Comparison of ENCODE assay signal across 8 mouse cellular contexts in genomic region chr19:48206861-48207730, GRCm38 (mm10). TPM values are rescaled to one million over a fixed set of nuclear protein-coding genes. Genes with fewer than 3 reads are reported as not detected.
A peak's percentile ranks its signal among the peaks of the same experiment; 100 is the strongest.
DNase-seq lines count a peak whose midpoint lies in the region; ATAC-seq lines count a peak whose summit lies in the region.

No protein-coding gene starts in this region.

- no peaks in the 10 kb centered on the region for H3K36me3 ChIP-seq in kidney, embryonic 16.5 days (ENCODE audit: insufficient read depth, low read length)
- H3K36me3 ChIP-seq in embryonic facial prominence, embryonic 10.5 days (replicated peaks), result no peaks in the 10 kb centered on the region
- H3K36me3 ChIP-seq in hindbrain, embryonic 15.5 days, result no peaks in the 10 kb centered on the region
- no peaks in the 10 kb centered on the region for H3K36me3 ChIP-seq in neural tube, embryonic 11.5 days (ENCODE audit: control insufficient read depth, insufficient read depth, low read length)

- peaks cover 20% of the 10 kb centered on the region for H3K4me1 ChIP-seq in kidney, embryonic 16.5 days (ENCODE audit: insufficient read depth, low read length)
- peaks cover 43% of the 10 kb centered on the region for H3K4me1 ChIP-seq in embryonic facial prominence, embryonic 10.5 days
- peaks cover 44% of the 10 kb centered on the region for H3K4me1 ChIP-seq in hindbrain, embryonic 15.5 days (replicated peaks)
- H3K4me1 ChIP-seq in neural tube, embryonic 11.5 days (ENCODE audit: control insufficient read depth, insufficient read depth, low read length), result peaks cover 6% of the 10 kb centered on the region; the same call in 1 of the 2 replicates

- peaks cover 49% of the 10 kb centered on the region for H3K27me3 ChIP-seq in kidney, embryonic 16.5 days (ENCODE audit: insufficient read depth, low read length)
- H3K27me3 ChIP-seq in embryonic facial prominence, embryonic 10.5 days (replicated peaks; ENCODE audit: low read depth, poor library complexity, severe bottlenecking), result peaks cover 75% of the 10 kb centered on the region
- peaks cover 4% of the 10 kb centered on the region; the same call in 1 of the 2 replicates for H3K27me3 ChIP-seq in hindbrain, embryonic 15.5 days
- H3K27me3 ChIP-seq in neural tube, embryonic 11.5 days (ENCODE audit: control insufficient read depth, insufficient read depth, low read length), result peaks cover 21% of the 10 kb centered on the region

- no peak overlapping the region for H3K9ac ChIP-seq in kidney, embryonic 16.5 days (replicated peaks; ENCODE audit: low read length)
- peak overlapping the region; percentile 81 for H3K9ac ChIP-seq in hindbrain, embryonic 15.5 days
- peak overlapping the region; percentile 69 for H3K9ac ChIP-seq in neural tube, embryonic 11.5 days (ENCODE audit: low read length)

- 3% methylated on average over 20 of the region's 21 CpGs for WGBS in kidney, embryonic 16.5 days
- 1% methylated on average over 21 of the region's 21 CpGs for WGBS in embryonic facial prominence, embryonic 10.5 days
- 1% methylated on average over 21 of the region's 21 CpGs for WGBS in hindbrain, embryonic 15.5 days
- WGBS in neural tube, embryonic 11.5 days, result under 1% methylated on average over 21 of the region's 21 CpGs

- no peak overlapping the region for H3K27ac ChIP-seq in kidney, embryonic 16.5 days (ENCODE audit: low read length)
- H3K27ac ChIP-seq in embryonic facial prominence, embryonic 10.5 days (replicated peaks), result no peak overlapping the region
- peak overlapping the region; percentile 77 for H3K27ac ChIP-seq in hindbrain, embryonic 15.5 days (replicated peaks)
- H3K27ac ChIP-seq in neural tube, embryonic 11.5 days (ENCODE audit: low read depth, low read length), result no peak overlapping the region

- peak overlapping the region; percentile 59 for H3K4me3 ChIP-seq in kidney, embryonic 16.5 days (ENCODE audit: low read length)
- H3K4me3 ChIP-seq in embryonic facial prominence, embryonic 10.5 days, result peak overlapping the region; percentile 72
- peak overlapping the region; percentile 61 for H3K4me3 ChIP-seq in hindbrain, embryonic 15.5 days
- H3K4me3 ChIP-seq in neural tube, embryonic 11.5 days (ENCODE audit: low read depth, low read length), result peak overlapping the region; percentile 59

- peaks cover 2% of the 10 kb centered on the region; the same call in 1 of the 2 replicates for H3K9me3 ChIP-seq in kidney, embryonic 16.5 days (ENCODE audit: low read length)
- peaks cover under 1% of the 10 kb centered on the region; the same call in 1 of the 2 replicates for H3K9me3 ChIP-seq in embryonic facial prominence, embryonic 10.5 days
- H3K9me3 ChIP-seq in hindbrain, embryonic 15.5 days, result no peaks in the 10 kb centered on the region
- no peaks in the 10 kb centered on the region for H3K9me3 ChIP-seq in neural tube, embryonic 11.5 days (ENCODE audit: control insufficient read depth, low read length)

- DNase-seq in kidney, adult 8-10 months, result no peak
- DNase-seq in embryonic facial prominence, embryonic 10.5 days (ENCODE audit: low spot score), result peak; percentile 33
- DNase-seq in neural tube, embryonic 11.5 days (ENCODE audit: low spot score), result peak; percentile 39
- DNase-seq in layer of hippocampus, adult 9-11 months, result no peak
- DNase-seq in cerebellum, postnatal 25 days, result no peak
- no peak for DNase-seq in urinary bladder, adult 2 months (ENCODE audit: low spot score)

- H3K4me2 ChIP-seq in kidney, embryonic 16.5 days (replicated peaks; ENCODE audit: low read depth, low read length), result peak overlapping the region; percentile 97
- H3K4me2 ChIP-seq in hindbrain, embryonic 15.5 days, result peak overlapping the region; percentile 97
- H3K4me2 ChIP-seq in neural tube, embryonic 11.5 days (ENCODE audit: low read depth), result peak overlapping the region; percentile 99

- no peak for ATAC-seq in kidney, embryonic 16.5 days (ENCODE audit: low FRiP score, low TSS enrichment)
- ATAC-seq in hindbrain, embryonic 15.5 days (ENCODE audit: low FRiP score, low read depth), result no peak
- no peak for ATAC-seq in neural tube, embryonic 11.5 days (ENCODE audit: insufficient read depth, low FRiP score, low TSS enrichment)

RNA-seq across cellular contexts. Expression of gene Sorcs3, which starts 1.3 kb away (rescaled TPM):
- 1.3 and 1.8 TPM in 2 replicates for polyA plus RNA-seq in kidney, embryonic 16.5 days (2015; fragmentation: Nextera tagmentation; extraction: Ambion mirVana)
- polyA plus RNA-seq in embryonic facial prominence, embryonic 10.5 days (2016; fragmentation: Nextera tagmentation; extraction: Ambion mirVana), result 0.68 and 0.76 TPM in 2 replicates
- polyA plus RNA-seq in hindbrain, embryonic 15.5 days (2015; fragmentation: Nextera tagmentation; extraction: Ambion mirVana), result 15.6 and 16.3 TPM in 2 replicates
- polyA plus RNA-seq in neural tube, embryonic 11.5 days (2014; fragmentation: Nextera tagmentation; extraction: Ambion mirVana), result 5.1 and 5.9 TPM in 2 replicates
- polyA plus RNA-seq in urinary bladder, adult 2 months (2012; rRNA removed), result not detected in 2 replicates

Comparison
In these comparisons a context has a peak if more than half of its experiments do, and no peak if none do; other contexts are left out.
1. DNase-seq: peak in embryonic facial prominence, embryonic 10.5 days (single experiment) and neural tube, embryonic 11.5 days (single experiment); none in kidney, adult 8-10 months (0 of 2), layer of hippocampus, adult 9-11 months (single experiment), cerebellum, postnatal 25 days (0 of 2) and urinary bladder, adult 2 months (single experiment).
2. Peak in every context shown above with its lines, with median percentiles within 50 percentile points of each other: H3K4me2 ChIP-seq and H3K4me3 ChIP-seq.